Mouse (Mus musculus) urinary bladder, postnatal 36 days (tissue): ENCODE measurements at regions not wholly inside any gene's neighbourhood (a gene's known extent, or its start where the extent isn't known, plus 50 kb on each side); places are given as distances from the start of the nearest gene placed in this dataset.
"Not testable (repeated sequence)": the region's sequence is repeated elsewhere in the genome, so short reads cannot be mapped to it uniquely, and the experiment has no call there.

Source experiments
- DNase-seq, 2 experiments: peaks; one replicate each; pipeline ENCODE4 v3.0.0; 2022; ENCODE audit warnings: low spot score in 2 of 2, mixed read lengths in 1 of 2

DNA sequence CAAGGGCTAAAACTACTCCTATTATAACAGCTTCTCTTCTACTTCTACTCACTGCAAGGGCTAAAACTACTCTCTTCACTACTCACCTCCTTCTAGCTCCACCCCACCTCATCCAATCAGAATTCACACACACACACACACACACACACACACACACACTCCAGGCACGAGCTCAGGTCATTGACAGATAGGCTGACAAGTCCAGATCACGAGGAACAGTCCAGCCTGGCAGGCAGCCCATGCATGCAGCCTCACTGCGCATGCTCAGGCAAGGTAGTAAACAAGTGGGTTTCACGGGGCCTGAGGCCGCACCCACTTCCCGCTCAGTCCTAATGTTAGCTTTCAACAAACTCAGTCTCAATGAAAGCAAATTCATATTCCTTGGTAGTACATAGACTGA is 229.6 kb upstream of the Pld5 start:
- DNase-seq: not testable (repeated sequence)

DNA sequence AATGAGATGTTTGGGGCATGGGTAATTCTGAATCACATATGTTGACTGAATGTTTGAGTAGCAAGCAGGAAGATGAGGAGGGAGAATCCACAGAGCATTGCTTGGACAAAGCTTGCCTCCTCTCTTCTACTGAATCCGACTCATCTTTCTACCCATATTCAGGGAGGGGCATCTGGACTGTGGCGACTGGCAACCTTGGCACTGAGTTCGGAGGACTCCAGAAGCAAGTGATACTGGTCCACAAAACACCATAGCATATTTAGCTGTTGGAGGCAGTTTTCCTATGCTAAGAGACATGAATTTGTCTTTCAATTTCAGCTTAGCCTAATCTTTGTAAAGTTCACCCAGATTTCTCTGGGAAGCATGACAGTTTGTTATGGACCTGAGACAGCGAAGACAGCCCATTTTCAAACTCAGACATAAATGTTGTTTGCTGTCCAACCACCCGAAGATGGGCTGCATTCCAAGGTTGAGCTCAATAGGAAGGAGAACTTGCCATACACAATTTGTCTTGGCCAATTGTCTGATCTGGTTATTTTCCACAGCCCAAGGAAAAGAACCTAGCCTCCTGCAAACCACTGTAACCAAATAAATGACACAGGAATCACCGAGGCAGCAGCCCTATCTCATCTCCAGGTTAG is 224.0 kb upstream of the Pld5 start:
- DNase-seq: no peak

DNA sequence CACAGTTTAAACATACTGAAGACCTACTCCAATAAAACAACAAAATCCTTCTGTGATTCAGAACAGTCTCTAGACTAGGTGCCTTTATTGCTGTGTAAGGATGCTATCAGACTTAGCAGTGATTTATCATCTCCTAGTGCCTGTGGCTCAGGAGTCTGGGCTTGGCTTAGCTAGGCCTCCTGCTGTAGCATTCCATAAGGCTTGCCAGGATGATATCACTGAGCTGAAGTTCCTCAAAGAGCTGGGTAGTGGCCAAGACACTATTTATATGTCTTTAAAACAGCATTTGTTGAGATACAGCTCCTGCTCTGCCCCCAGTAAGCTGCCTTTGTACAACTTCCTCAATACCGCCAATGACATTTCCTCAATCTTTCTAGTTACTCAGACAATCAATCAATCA is 193.4 kb upstream of the Pld5 start:
- no peak for DNase-seq

DNA sequence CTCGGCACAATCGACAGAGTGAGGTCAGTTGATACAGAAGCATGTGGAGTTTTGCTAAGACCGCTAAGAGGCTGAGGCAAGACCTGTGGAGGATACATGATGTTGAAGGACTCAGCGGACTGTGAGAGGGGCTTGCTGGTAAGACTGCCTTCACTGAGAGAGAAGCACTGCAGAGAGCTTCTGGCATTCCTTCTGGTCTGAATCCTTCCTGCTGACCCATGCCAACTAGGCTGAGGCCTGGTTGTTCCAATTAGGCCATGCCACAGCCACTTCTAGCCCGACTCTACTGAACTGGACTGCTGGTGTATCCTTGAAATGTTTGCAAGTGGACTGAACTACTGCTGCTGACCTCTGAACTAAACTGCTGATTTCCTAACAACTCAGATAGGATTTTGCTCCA is 187.0 kb upstream of the Pld5 start:
- no peak for DNase-seq

DNA sequence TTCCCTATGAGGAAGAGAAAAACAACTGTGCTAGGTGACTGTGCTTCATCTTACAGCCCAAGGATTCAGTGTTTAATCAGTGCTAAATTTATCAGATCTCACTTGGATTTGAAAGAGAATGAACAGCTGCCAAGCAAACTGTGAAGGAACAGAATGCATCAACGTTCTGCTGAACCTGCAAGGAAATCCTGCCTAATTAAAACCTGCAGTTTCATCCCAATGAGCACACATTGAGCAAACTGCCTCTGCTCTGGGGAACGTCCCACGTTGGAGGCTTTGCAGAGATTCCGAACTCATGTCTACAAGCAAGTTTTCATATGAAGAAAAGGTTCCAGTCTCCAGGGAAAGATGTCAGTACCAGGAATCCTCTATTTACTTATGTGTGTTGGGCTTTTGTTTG is 171.6 kb upstream of the Pld5 start:
- DNase-seq: no peak

DNA sequence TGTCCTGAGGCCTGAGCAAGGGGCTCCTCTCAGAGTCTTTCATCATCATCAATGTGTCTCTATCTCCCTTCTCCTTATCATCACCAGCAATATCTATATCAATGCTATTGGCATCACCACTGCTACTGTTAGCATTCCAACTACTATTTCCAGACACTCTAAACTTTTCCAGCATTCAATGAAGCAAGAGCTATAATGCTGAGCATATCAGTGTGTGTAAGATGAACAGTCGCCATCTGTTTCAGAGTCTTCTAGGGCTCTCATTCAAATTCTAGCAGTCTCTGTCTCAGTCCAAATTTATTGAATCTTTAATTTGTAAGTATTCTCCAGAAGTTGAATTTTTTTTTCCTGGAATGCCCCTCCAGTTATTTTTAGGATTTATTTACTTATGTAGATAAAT is 168.6 kb upstream of the Pld5 start:
- no peak for DNase-seq

DNA sequence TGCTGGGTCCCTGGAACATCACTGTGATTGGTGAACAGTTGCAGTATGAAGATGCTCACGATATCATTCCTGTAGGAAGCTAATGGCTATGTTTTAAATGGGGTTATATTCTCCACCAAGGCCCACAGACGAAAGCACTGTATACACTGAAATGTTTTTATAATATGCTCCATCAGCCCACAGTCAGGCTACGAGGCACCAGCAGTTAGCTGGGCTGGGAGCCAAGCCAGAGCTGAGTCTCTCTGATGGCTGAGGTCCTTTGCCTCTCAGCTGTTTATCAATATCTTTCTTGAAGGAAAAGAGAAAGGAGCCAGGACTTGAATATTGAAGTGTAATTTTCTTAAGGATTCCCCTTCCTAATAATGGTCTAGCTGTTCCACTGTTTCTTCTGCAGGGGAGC is 165.1 kb upstream of the Pld5 start:
- no peak for DNase-seq

DNA sequence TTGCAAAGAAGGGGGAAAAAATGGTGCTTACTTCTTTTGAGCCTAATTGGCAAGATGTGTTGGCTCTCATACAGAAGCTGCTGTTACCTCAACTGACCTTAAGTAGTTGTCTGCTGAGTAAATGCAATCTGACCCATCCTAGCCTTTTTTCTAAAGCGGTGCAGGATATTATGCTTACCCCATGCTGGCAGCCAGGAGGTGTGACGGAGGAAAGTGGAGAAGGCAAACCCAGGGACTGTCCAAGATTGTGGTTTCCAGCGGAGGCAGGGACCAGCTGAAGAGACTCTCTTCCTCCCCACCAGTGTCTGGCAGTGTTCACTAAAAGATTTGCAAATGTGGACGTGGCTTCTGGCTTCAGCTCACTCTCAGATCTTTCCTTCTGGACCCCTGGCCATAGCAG is 152.7 kb upstream of the Pld5 start:
- DNase-seq: no peak

DNA sequence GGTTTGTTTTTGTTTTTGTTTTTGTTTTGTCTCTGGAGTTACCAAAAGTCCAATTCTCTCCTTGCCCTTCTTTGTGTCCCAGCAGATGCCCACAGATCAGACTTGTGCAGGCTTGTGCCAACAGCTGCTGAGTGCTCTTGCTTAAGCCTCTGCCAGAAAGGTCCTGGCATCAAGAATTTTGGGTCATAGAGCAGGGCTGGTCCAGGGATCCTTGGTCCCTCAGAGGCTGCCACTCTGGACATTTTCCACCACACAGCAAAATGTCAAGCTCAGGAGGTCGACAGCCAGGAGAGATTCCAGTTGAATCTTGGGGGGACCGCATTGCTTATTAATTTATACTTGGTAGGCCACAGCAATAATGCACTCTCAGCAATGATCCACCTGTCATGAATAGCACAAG is 151.9 kb upstream of the Pld5 start:
- peak in 1 of 2 experiments; percentile 13 for DNase-seq

DNA sequence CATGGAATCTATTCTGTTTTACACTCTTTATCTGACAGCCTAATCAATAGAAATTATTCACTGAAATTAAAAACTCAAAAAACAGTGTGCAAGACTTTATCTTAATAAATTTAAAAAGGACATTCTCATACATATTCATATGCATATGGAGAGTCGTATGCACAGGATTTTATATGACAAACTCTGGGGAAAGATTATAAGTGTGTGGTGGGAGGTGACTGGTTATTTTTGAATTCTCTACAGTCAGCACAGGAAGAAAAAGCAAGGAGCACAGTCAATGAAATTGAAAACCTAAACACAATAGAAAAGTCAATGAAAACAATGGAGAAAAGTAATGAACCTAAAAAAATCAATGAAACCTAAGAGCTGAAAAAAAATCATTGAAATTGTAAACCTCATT is 142.1 kb upstream of the Pld5 start:
- no peak for DNase-seq

DNA sequence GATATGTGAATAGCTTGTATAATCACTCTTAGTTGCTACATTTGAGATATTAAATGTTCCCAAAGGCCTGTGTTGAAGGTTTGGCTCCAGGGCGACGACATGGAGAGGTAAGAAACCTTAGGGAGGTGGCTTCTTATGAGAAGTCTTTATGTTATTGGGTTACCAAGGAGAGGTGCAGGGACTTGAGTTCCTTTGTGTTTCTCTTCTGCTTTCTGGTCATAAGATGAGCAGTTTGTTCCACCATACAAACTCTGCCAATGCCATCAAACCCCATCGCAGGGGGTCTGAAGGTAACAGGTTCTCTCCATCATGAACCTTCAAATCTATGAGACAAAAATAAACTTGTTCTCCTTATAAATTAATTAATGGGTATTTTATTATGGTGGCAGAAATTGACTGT is 129.0 kb upstream of the Pld5 start:
- no peak for DNase-seq

DNA sequence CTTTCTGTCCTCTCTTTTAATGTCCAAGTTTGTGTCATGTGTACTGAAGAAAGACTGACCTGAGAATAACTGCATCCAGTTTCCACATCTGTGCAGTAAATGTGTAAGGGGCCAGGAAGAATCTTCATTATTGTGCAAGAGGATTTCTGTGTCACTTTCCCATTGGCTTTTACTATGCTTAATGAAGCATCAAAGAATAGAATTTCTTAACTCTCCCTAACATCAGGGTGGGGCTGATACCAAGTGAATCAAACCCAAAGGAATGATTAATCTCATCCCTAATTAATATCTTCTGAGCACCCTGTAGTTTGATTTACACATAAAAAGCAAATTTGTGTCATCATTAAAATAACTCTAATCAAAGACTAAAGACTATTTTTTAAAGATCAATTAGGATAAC is 104.5 kb upstream of the Pld5 start:
- no peak for DNase-seq

DNA sequence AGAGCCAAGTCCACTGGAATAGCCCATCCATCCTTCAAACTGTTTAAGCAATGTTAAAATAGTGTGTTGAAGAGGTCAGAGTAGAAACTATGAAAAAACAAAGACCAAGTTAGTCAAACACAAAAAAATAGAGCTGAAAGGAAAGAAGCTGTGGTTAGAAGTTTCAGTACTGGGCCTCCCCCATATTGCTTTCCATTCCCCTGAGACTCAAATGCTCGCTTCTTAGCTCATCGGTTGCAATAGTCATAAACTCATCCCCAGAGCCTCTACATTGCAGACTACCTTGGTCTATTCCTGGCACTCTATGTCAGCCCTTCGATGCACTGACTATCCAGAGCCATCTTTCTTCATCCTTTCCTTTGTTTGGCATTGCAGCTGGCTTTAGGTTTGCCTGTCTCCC is 91.8 kb upstream of the Pld5 start:
- no peak for DNase-seq

DNA sequence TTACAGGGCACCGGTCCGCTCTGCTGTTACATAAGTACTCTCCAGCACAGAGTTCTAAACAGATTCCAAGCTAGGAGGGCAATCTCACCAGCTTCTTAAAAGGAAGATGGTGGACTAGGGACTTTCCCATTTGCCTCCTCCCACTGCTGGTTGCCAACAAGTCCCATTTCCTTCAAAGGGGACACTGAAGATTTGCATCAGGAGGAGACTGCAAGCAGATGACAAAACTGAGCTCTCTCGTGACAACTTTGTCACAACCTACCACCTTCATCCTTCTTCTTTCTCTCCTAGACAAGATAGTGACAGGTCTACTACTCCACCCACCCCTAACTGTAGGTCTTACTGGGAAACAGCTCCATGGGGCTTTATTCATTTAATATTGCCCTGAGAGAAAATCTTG is 85.8 kb upstream of the Pld5 start:
- no peak for DNase-seq

DNA sequence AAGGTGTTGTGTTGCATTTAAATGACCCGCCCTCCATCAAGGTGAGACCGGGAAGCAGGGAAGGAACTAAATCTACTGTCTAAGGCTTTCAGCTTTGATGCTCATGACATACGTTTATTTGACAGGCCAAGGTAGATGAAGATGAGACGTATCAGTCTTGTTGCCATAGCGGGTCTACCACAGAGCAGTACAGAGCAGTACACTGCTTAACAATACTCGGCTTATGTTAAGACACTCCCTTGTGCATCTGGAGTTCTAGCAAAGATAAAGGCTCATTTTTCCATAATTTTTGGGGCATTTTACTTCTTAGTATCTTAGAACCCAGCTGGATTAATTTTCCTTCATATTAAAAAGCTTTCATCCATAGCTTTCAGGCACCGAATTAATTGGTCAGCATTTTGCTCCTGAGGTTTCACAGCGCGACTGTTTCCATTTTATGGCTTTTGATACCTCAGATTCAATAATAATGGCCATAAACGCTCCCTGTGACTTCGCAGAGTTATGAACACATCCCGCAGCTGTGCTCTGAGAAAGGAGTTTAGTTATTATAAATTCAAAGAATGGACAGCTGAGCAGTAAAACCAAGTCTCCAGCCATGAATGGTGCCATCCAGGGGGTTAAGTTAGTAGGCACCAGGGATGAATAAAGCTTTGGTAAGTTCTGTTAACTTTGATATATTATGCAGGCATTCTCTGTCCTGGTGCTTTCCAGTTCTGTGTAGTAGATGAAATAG is 85.0 kb upstream of the Pld5 start:
- DNase-seq: no peak

DNA sequence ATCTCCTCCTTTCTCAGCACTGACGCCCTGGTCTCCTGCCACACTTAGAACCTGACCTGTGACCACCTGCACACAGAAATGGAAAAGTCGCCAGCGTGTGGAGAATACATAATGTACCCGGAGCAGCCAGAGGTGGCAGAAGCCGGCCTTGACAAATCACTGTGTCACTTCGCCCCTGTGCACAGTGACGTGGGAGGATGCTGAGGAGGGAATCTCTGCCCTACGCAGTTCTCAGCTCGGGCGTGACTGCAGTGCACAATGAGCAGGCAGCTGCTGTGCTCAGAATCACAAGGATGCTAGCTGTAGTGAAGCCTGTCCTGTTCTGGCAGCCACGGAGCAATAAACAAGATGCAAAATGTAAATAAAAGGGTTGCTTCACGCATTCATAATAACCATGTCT is 80.2 kb upstream of the Pld5 start:
- DNase-seq: no peak

DNA sequence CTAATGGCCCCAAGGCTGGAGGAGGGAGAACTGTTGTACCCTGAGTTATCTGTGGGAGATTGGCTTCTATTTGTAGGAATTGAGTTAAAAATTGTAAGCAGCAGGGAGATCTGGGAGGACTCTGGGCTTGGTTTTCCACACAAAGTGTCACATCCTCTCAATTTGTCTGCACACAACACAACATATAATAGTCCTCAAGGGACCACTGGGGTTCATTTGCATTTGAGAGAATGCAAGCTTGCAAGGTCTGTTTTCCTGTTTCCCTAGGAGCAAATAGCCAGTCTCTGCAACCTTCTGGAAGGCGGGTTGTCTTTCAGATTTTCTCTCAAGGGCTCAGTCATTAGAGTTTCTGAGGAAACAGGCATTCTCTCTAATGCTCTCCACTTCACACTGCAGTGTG is 79.8 kb upstream of the Pld5 start:
- no peak for DNase-seq

DNA sequence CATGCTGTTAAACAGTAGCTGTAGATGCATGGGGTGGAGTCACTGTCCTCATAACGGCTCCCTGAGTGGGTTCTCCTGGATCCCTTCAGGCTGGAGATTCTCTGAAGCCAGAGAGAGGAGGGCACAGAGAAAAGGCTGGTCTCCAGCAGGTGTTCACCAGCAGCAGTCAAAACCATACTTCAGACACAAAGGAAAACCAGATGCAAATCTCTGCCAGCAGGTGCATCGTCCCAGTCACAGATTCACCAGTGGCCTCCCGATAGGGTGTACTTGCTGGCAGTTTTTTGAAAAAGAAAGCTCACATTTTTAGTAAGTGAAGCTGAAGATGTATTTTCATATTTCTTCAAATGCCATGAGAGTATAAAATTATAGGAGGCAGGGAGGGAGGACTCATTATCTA is 77.6 kb upstream of the Pld5 start:
- no peak for DNase-seq

DNA sequence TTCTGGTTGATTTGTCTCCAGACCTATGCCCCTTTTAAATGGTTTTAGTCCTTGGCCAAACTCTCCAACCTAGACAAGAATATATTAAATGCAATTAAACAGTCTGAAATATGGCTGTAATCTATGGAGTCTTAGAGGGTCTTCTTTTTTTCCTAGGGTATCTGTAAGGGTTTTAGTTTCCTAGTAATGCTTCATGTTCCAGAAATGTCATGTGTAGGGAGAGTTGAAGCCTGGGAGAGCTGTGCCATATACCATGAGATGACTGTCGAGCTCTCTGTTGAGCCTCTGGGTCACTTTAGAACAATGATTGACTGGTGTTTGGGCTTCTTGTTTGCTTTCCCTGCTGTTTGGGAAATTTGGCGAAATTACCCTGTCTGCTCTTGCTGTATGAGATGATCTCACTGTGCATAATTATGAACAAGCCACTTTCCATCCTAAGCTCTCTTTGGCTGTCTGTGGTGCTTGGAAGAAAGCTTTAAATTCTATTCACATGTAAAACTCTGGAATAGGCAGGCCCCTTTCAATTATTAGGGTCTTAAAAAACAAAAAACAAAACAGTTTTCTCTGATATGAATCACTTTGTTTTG is 74.9 kb upstream of the Pld5 start:
- DNase-seq: no peak

DNA sequence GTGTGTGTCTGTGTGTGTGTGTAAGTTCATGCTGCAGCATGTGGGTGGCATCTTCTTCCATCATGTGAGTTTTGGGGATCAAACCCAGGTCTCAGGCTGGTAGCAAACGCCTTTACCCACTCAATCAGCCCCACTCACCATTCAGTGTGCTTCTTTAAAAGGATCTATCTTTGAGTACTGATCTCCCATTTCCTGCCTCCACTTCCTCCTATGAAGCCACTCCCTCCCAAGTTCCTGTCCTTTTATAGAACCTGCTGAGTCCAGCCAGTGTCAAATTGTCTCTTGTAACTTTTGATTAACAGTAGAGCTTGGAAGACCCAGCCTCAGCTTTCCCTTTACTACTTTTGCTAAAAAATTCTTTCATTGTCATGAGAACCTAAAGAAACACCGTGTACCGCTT is 73.0 kb upstream of the Pld5 start:
- DNase-seq: no peak

DNA sequence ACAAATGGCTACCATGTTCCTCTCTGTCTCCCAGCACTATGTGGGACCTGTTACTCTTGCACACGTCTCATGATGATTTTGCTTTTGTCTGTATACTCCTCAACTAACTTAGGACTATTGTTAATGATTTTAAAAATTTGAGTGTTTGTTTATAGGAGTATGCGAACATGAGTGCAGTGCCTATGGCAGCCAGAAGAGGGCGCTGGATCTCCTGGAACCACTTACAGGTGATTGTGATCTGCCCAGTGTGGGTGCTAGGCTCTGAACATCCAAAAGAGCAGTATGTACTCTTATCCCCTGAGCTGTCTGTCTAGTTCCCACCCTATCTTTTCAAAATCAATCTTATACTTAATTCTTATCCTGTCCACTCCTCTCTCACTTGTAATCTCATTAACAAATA is 56.2 kb upstream of the Pld5 start:
- no peak for DNase-seq
